Mouse (Mus musculus) midbrain, embryonic 16.5 days (tissue): ENCODE results near the gene Uhrf1bp1. TPM values are rescaled to one million over a fixed set of nuclear protein-coding genes. Genes with fewer than 3 reads are reported as not detected.

Source experiments
- ATAC-seq: fragments of 200-750 bp; cut with Nextera tagmentation; 2 replicates; pipeline ENCODE4 v1.8.0; 2017; ENCODE audit warnings: moderate TSS enrichment
- H3K27ac ChIP-seq: fragments of 300-500 bp; sonication (generic); 2 replicates; pipeline ENCODE4 v1.5.1; 2014; ENCODE audit warnings: mild to moderate bottlenecking, low read length, mixed read lengths
- H3K27me3 ChIP-seq: fragments of 300-500 bp; sonication (generic); 2 replicates; pipeline ENCODE4 v1.6.1; 2014; ENCODE audit warnings: low read depth, low read length, mixed read lengths; ENCODE audit not compliant: control insufficient read depth, insufficient read depth
- H3K36me3 ChIP-seq: fragments of 300-500 bp; sonication (generic); 2 replicates; pipeline ENCODE4 v1.6.1; 2014; ENCODE audit warnings: mild to moderate bottlenecking, low read length, moderate library complexity, mixed read lengths; ENCODE audit not compliant: control insufficient read depth, insufficient read depth
- H3K4me1 ChIP-seq: fragments of 300-500 bp; sonication (generic); 2 replicates; pipeline ENCODE4 v1.6.1; 2014; ENCODE audit warnings: mild to moderate bottlenecking, low read length, mixed read lengths; ENCODE audit not compliant: control insufficient read depth, insufficient read depth
- H3K4me2 ChIP-seq: fragments of 300-500 bp; sonication (generic); 2 replicates; pipeline ENCODE4 v1.6.1; 2014; ENCODE audit warnings: mild to moderate bottlenecking, low read length, mixed read lengths
- H3K4me3 ChIP-seq: fragments of 300-500 bp; sonication (generic); 2 replicates; pipeline ENCODE4 v1.5.1; 2014; ENCODE audit warnings: low read depth, mild to moderate bottlenecking, low read length, moderate library complexity, mixed read lengths
- H3K9ac ChIP-seq: fragments of 300-500 bp; sonication (generic); 2 replicates; pipeline ENCODE4 v1.6.1; 2014; ENCODE audit warnings: low read depth, low read length, mixed read lengths
- H3K9me3 ChIP-seq: fragments of 300-500 bp; sonication (generic); replicated peaks from 2 replicates; pipeline ENCODE4 v1.6.1; 2014; ENCODE audit warnings: mild to moderate bottlenecking, low read length, mixed read lengths; ENCODE audit not compliant: control insufficient read depth, poor library complexity, severe bottlenecking
- WGBS: fragments of 180-500 bp; shearing (Covaris S2); extraction: QIAGEN DNeasy Blood & Tissue Kit; methylation state at CpG from one replicate; pipeline ENCODE4 v1.1.7; 2014; 5-methylcytosine and 5-hydroxymethylcytosine counted together
- polyA plus RNA-seq: library from polyadenylated mRNA; unstranded; fragments of >200 nt; fragmentation: Nextera tagmentation; extraction: Ambion mirVana; gene quantifications from 2 replicates; pipeline ENCODE4 v1.2.1, GENCODE M21; 2015

The Uhrf1bp1 gene
- 6.0 and 6.5 TPM in 2 replicates for polyA plus RNA-seq

- Histone ChIP-seq H3K4me3 (peak within 1 kb of the TSS; percentile 89), H3K9me3 (no peaks in the 10 kb centered on the region), H3K4me1 (peaks cover 26% of the 10 kb centered on the region), H3K27me3 (no peaks in the 10 kb centered on the region), H3K27ac (peak within 1 kb of the TSS; percentile 89), H3K9ac (peak within 1 kb of the TSS; percentile 96), H3K36me3 (peaks cover 4% of the 10 kb centered on the region), H3K4me2 (peak within 1 kb of the TSS; percentile 85)
- WGBS = 1% methylated on average over 37 of the region's 54 CpGs
- peak; percentile 87 for ATAC-seq
Observed at GRCm38 (mm10) chr17:27856265-27856797, at the start of gene Uhrf1bp1. TSS of gene Uhrf1bp1 (plus strand) at chr17:27856441.

GRCm38 (mm10) chr17:27807542-27808078, 48.6 kb upstream of the Uhrf1bp1 start:
- Histone ChIP-seq H3K4me1 (no peaks in the 10 kb centered on the region), H3K27me3 (no peaks in the 10 kb centered on the region), H3K4me2 (no peak overlapping the region), H3K27ac (no peak overlapping the region), H3K9me3 (no peaks in the 10 kb centered on the region), H3K4me3 (no peak overlapping the region), H3K9ac (no peak overlapping the region), H3K36me3 (no peaks in the 10 kb centered on the region)
- no peak for ATAC-seq
- WGBS = 81% methylated on average over 2 of the region's 2 CpGs

GRCm38 (mm10) chr17:27810569-27811331, 45.5 kb upstream of the Uhrf1bp1 start:
- no peak overlapping the region for H3K27ac ChIP-seq
- WGBS = 93% methylated on average over 16 of the region's 16 CpGs
- no peak overlapping the region for H3K4me2 ChIP-seq
- no peaks in the 10 kb centered on the region for H3K4me1 ChIP-seq
- H3K9ac ChIP-seq = no peak overlapping the region
- H3K9me3 ChIP-seq = no peaks in the 10 kb centered on the region
- no peaks in the 10 kb centered on the region for H3K27me3 ChIP-seq
- ATAC-seq = no peak
- no peak overlapping the region for H3K4me3 ChIP-seq
- H3K36me3 ChIP-seq = no peaks in the 10 kb centered on the region

- ATAC-seq = no peak
- H3K9me3 ChIP-seq = no peaks in the 10 kb centered on the region
- no peaks in the 10 kb centered on the region for H3K27me3 ChIP-seq
- H3K4me2 ChIP-seq = no peak overlapping the region
- H3K27ac ChIP-seq = no peak overlapping the region
- 88% methylated on average over 3 of the region's 3 CpGs for WGBS
- no peak overlapping the region for H3K4me3 ChIP-seq
- H3K4me1 ChIP-seq = no peaks in the 10 kb centered on the region
- H3K9ac ChIP-seq = no peak overlapping the region
- H3K36me3 ChIP-seq = no peaks in the 10 kb centered on the region
Observed at GRCm38 (mm10) chr17:27811980-27812379, 44.3 kb upstream of the Uhrf1bp1 start.

GRCm38 (mm10) chr17:27814606-27815005, 41.6 kb upstream of the Uhrf1bp1 start:
- ATAC-seq = no peak
- Histone ChIP-seq H3K4me2 (no peak overlapping the region), H3K36me3 (no peaks in the 10 kb centered on the region), H3K4me3 (no peak overlapping the region), H3K4me1 (peaks cover 18% of the 10 kb centered on the region), H3K9me3 (no peaks in the 10 kb centered on the region), H3K27ac (no peak overlapping the region), H3K27me3 (no peaks in the 10 kb centered on the region), H3K9ac (no peak overlapping the region)

- Histone ChIP-seq H3K27ac (no peak overlapping the region), H3K4me1 (peaks cover 27% of the 10 kb centered on the region), H3K9ac (peak overlapping the region; percentile 95), H3K4me2 (peak overlapping the region; percentile 96), H3K36me3 (no peaks in the 10 kb centered on the region), H3K27me3 (no peaks in the 10 kb centered on the region), H3K9me3 (no peaks in the 10 kb centered on the region), H3K4me3 (peak overlapping the region; percentile 100)
- WGBS = 23% methylated on average over 7 of the region's 7 CpGs
- no peak for ATAC-seq
Observed at GRCm38 (mm10) chr17:27819011-27819410, 37.2 kb upstream of the Uhrf1bp1 start.

GRCm38 (mm10) chr17:27819521-27819970, 36.7 kb upstream of the Uhrf1bp1 start:
- Histone ChIP-seq H3K27ac (peak overlapping the region; percentile 82), H3K4me1 (peaks cover 27% of the 10 kb centered on the region), H3K9me3 (no peaks in the 10 kb centered on the region), H3K36me3 (no peaks in the 10 kb centered on the region), H3K27me3 (no peaks in the 10 kb centered on the region), H3K4me2 (peak overlapping the region; percentile 96), H3K4me3 (peak overlapping the region; percentile 100), H3K9ac (peak overlapping the region; percentile 95)
- no peak for ATAC-seq
- WGBS = under 1% methylated on average over 20 of the region's 20 CpGs

- no peaks in the 10 kb centered on the region for H3K36me3 ChIP-seq
- H3K27me3 ChIP-seq = no peaks in the 10 kb centered on the region
- ATAC-seq = peak; percentile 83
- peak overlapping the region; percentile 82 for H3K27ac ChIP-seq
- peaks cover 27% of the 10 kb centered on the region for H3K4me1 ChIP-seq
- peak overlapping the region; percentile 96 for H3K4me2 ChIP-seq
- H3K9ac ChIP-seq = peak overlapping the region; percentile 95
- H3K4me3 ChIP-seq = peak overlapping the region; percentile 100
- H3K9me3 ChIP-seq = no peaks in the 10 kb centered on the region
- WGBS = under 1% methylated on average over 35 of the region's 62 CpGs
Observed at GRCm38 (mm10) chr17:27819971-27820567, 36.2 kb upstream of the Uhrf1bp1 start.
